Mouse (Mus musculus): ENCODE results near the gene Hnrnpr.

Gene Hnrnpr

GRCm38 (mm10) chr4:136310229-136311041 lies at the start of gene Hnrnpr:
Gene Hnrnpr, plus strand, starts transcription at chr4:136310942.
- DNase-seq: peak; percentile 99

- DNase-seq: no peak
Measured at GRCm38 (mm10) chr4:136261912-136262311, 48.8 kb upstream of the Hnrnpr start.

GRCm38 (mm10) chr4:136263555-136263954 lies 47.2 kb upstream of the Hnrnpr start:
- DNase-seq: no peak

- no peak for DNase-seq
Measured at GRCm38 (mm10) chr4:136266716-136267343, 43.9 kb upstream of the Hnrnpr start.

- no peak for DNase-seq
Measured at GRCm38 (mm10) chr4:136268912-136269311, 41.8 kb upstream of the Hnrnpr start.

GRCm38 (mm10) chr4:136270648-136271047 lies 40.1 kb upstream of the Hnrnpr start:
- no peak for DNase-seq

GRCm38 (mm10) chr4:136281097-136281496 lies 29.6 kb upstream of the Hnrnpr start:
- no peak for DNase-seq

- no peak for DNase-seq
Measured at GRCm38 (mm10) chr4:136281611-136282010, 29.1 kb upstream of the Hnrnpr start.

GRCm38 (mm10) chr4:136282621-136283480 lies 27.9 kb upstream of the Hnrnpr start:
- DNase-seq: no peak

GRCm38 (mm10) chr4:136283783-136284182 lies 27.0 kb upstream of the Hnrnpr start:
- peak; percentile 30 for DNase-seq

GRCm38 (mm10) chr4:136284455-136284854 lies 26.3 kb upstream of the Hnrnpr start, which contains the start of gene Zfp46:
Gene Zfp46, plus strand, starts transcription at chr4:136284683.
- DNase-seq: peak; percentile 77

GRCm38 (mm10) chr4:136284891-136285290 lies 25.9 kb upstream of the Hnrnpr start:
- no peak for DNase-seq

- DNase-seq: peak; percentile 97
Measured at GRCm38 (mm10) chr4:136285348-136285810, 25.4 kb upstream of the Hnrnpr start.

- peak; percentile 97 for DNase-seq
Measured at GRCm38 (mm10) chr4:136285811-136286371, 24.9 kb upstream of the Hnrnpr start.

GRCm38 (mm10) chr4:136289918-136290780 lies 20.6 kb upstream of the Hnrnpr start:
- no peak for DNase-seq

GRCm38 (mm10) chr4:136290781-136291595 lies 19.8 kb upstream of the Hnrnpr start:
- no peak for DNase-seq

GRCm38 (mm10) chr4:136291692-136292091 lies 19.1 kb upstream of the Hnrnpr start:
- no peak for DNase-seq

- no peak for DNase-seq
Measured at GRCm38 (mm10) chr4:136295941-136296340, 14.8 kb upstream of the Hnrnpr start.

- DNase-seq: no peak
Measured at GRCm38 (mm10) chr4:136302462-136302861, 8.3 kb upstream of the Hnrnpr start.

GRCm38 (mm10) chr4:136304181-136304580 lies 6.6 kb upstream of the Hnrnpr start:
- DNase-seq: no peak

GRCm38 (mm10) chr4:136308355-136308754 lies 2.4 kb upstream of the Hnrnpr start:
- DNase-seq: no peak

Data from cerebellum, adult 9-11 months (tissue).